Mouse (Mus musculus): ENCODE results near the gene Dqx1. TPM values are rescaled to one million over a fixed set of nuclear protein-coding genes. Genes with fewer than 3 reads are reported as not detected.

The Dqx1 gene
- polyA plus RNA-seq, 1 experiment from 2014 or later, result 1.5 TPM

- Histone ChIP-seq H3K36me3 (peaks cover under 1% of the 10 kb centered on the region; the same call in 1 of the 2 replicates), H3K4me3 (no peak overlapping the region), H3K4me1 (peaks cover 31% of the 10 kb centered on the region), H3K4me2 (replicated peaks) (no peak overlapping the region), H3K27me3 (no peaks in the 10 kb centered on the region), H3K27ac (no peak overlapping the region), H3K9ac (no peak overlapping the region), H3K9me3 (no peaks in the 10 kb centered on the region)
- WGBS, result 94% methylated on average over 4 of the region's 4 CpGs
- no peak for ATAC-seq (ENCODE audit: insufficient number of reproducible peaks, insufficient read depth, low FRiP score, low TSS enrichment)
These were observed 54.0 kb downstream of the Dqx1 start for GRCm38 (mm10) chr6:83111510-83112136.

- peak within 1 kb of the TSS; percentile 83 for H3K27ac ChIP-seq
- H3K9ac ChIP-seq, result peak within 1 kb of the TSS; percentile 96
- H3K4me1 ChIP-seq, result peaks cover 25% of the 10 kb centered on the region
- ATAC-seq (ENCODE audit: insufficient number of reproducible peaks, insufficient read depth, low FRiP score, low TSS enrichment), result peak; percentile 76
- no peaks in the 10 kb centered on the region for H3K27me3 ChIP-seq
- peak within 1 kb of the TSS; percentile 71 for H3K4me3 ChIP-seq
- H3K36me3 ChIP-seq, result peaks cover 33% of the 10 kb centered on the region
- no peaks in the 10 kb centered on the region for H3K9me3 ChIP-seq
- WGBS, result under 1% methylated on average over 56 of the region's 58 CpGs
- peak within 1 kb of the TSS; percentile 97 for H3K4me2 ChIP-seq (replicated peaks)
These were observed 57.5 kb downstream of the Dqx1 start, which contains the start of gene Mogs for GRCm38 (mm10) chr6:83115011-83115671. Mogs (plus strand) TSS chr6:83115496.

GRCm38 (mm10) chr6:83115682-83116372 lies 58.2 kb downstream of the Dqx1 start:
- H3K27me3 ChIP-seq, result no peaks in the 10 kb centered on the region
- no peaks in the 10 kb centered on the region for H3K9me3 ChIP-seq
- peaks cover 26% of the 10 kb centered on the region for H3K4me1 ChIP-seq
- ATAC-seq (ENCODE audit: insufficient number of reproducible peaks, insufficient read depth, low FRiP score, low TSS enrichment), result peak; percentile 43
- WGBS, result 3% methylated on average over 42 of the region's 48 CpGs
- H3K4me2 ChIP-seq (replicated peaks), result peak overlapping the region; percentile 97
- peaks cover 33% of the 10 kb centered on the region for H3K36me3 ChIP-seq
- peak overlapping the region; percentile 71 for H3K4me3 ChIP-seq
- H3K27ac ChIP-seq, result peak overlapping the region; percentile 83
- peak overlapping the region; percentile 96 for H3K9ac ChIP-seq

GRCm38 (mm10) chr6:83116373-83117164 lies 58.9 kb downstream of the Dqx1 start:
- ATAC-seq (ENCODE audit: insufficient number of reproducible peaks, insufficient read depth, low FRiP score, low TSS enrichment), result no peak
- H3K4me2 ChIP-seq (replicated peaks), result peak overlapping the region; percentile 97
- H3K9ac ChIP-seq, result peak overlapping the region; percentile 96
- peaks cover 26% of the 10 kb centered on the region for H3K4me1 ChIP-seq
- peak overlapping the region; percentile 71 for H3K4me3 ChIP-seq
- H3K27me3 ChIP-seq, result no peaks in the 10 kb centered on the region
- H3K27ac ChIP-seq, result peak overlapping the region; percentile 83; the same call in 1 of the 2 replicates
- peaks cover 33% of the 10 kb centered on the region for H3K36me3 ChIP-seq
- WGBS, result 72% methylated on average over 11 of the region's 11 CpGs
- no peaks in the 10 kb centered on the region for H3K9me3 ChIP-seq

MicroRNAs encoded within 50 kb of the gene (microRNA counts, 519-probe panel; counts per million panel counts)
- microRNA mmu-miR-3470a+mmu-miR-3470b, result 460 counts per million, percentile 65 among the panel's probes with 10 or more counts

Small RNA genes lying within 50 kb of the gene (microRNA-seq; reads per million reads assigned to microRNA genes)
- not detected for gene Mir3470a
- not detected for gene Mir7040

Other genes with a start within 250 kb of the Dqx1 start
- 7.0 and 7.7 TPM in 2 replicates for gene Sema4f, start 118.1 kb upstream of the Dqx1 start, polyA plus RNA-seq (2016; fragmentation: Nextera tagmentation; extraction: Ambion mirVana)
- gene M1ap, start 110.9 kb upstream of the Dqx1 start, polyA plus RNA-seq (2016; fragmentation: Nextera tagmentation; extraction: Ambion mirVana), result 0.31 TPM in 2 replicates
- gene Dok1, start 24.4 kb upstream of the Dqx1 start, polyA plus RNA-seq (2016; fragmentation: Nextera tagmentation; extraction: Ambion mirVana), result 11.0 and 11.8 TPM in 2 replicates
- 17.9 and 21.9 TPM in 2 replicates for gene Loxl3, start 23.7 kb upstream of the Dqx1 start, polyA plus RNA-seq (2016; fragmentation: Nextera tagmentation; extraction: Ambion mirVana)
- gene Aup1, start 3.3 kb upstream of the Dqx1 start, polyA plus RNA-seq (2016; fragmentation: Nextera tagmentation; extraction: Ambion mirVana), result 154 and 167 TPM in 2 replicates
- gene Htra2, start 2.6 kb upstream of the Dqx1 start, polyA plus RNA-seq (2016; fragmentation: Nextera tagmentation; extraction: Ambion mirVana), result 74.1 and 77.8 TPM in 2 replicates
- gene Tlx2, start 12.4 kb downstream of the Dqx1 start, polyA plus RNA-seq (2016; fragmentation: Nextera tagmentation; extraction: Ambion mirVana), result 8.2 and 11.8 TPM in 2 replicates
- 41.0 and 44.4 TPM in 2 replicates for gene Pcgf1, start 20.0 kb downstream of the Dqx1 start, polyA plus RNA-seq (2016; fragmentation: Nextera tagmentation; extraction: Ambion mirVana)
- gene Lbx2, start 28.5 kb downstream of the Dqx1 start, polyA plus RNA-seq (2016; fragmentation: Nextera tagmentation; extraction: Ambion mirVana), result 0.57 and 1.1 TPM in 2 replicates
- gene Ccdc142, start 43.8 kb downstream of the Dqx1 start, polyA plus RNA-seq (2016; fragmentation: Nextera tagmentation; extraction: Ambion mirVana), result 2.9 and 4.1 TPM in 2 replicates
- 3.5 and 4.2 TPM in 2 replicates for gene Gm42688, start 43.8 kb downstream of the Dqx1 start, polyA plus RNA-seq (2016; fragmentation: Nextera tagmentation; extraction: Ambion mirVana)
- 132 and 139 TPM in 2 replicates for gene Mrpl53, start 51.2 kb downstream of the Dqx1 start, polyA plus RNA-seq (2016; fragmentation: Nextera tagmentation; extraction: Ambion mirVana)
- gene Mogs, start 57.7 kb downstream of the Dqx1 start, polyA plus RNA-seq (2016; fragmentation: Nextera tagmentation; extraction: Ambion mirVana), result 54.9 and 55.2 TPM in 2 replicates
- 193 and 204 TPM in 2 replicates for gene Wbp1, start 63.7 kb downstream of the Dqx1 start, polyA plus RNA-seq (2016; fragmentation: Nextera tagmentation; extraction: Ambion mirVana)
- gene Ino80b, start 67.6 kb downstream of the Dqx1 start, polyA plus RNA-seq (2016; fragmentation: Nextera tagmentation; extraction: Ambion mirVana), result 17.9 and 21.4 TPM in 2 replicates
- 51.3 and 54.6 TPM in 2 replicates for gene Rtkn, start 77.6 kb downstream of the Dqx1 start, polyA plus RNA-seq (2016; fragmentation: Nextera tagmentation; extraction: Ambion mirVana)
- gene Wdr54, start 98.6 kb downstream of the Dqx1 start, polyA plus RNA-seq (2016; fragmentation: Nextera tagmentation; extraction: Ambion mirVana), result 10.0 and 11.3 TPM in 2 replicates
- 2.8 and 2.9 TPM in 2 replicates for gene 1700003E16Rik, start 98.6 kb downstream of the Dqx1 start, polyA plus RNA-seq (2016; fragmentation: Nextera tagmentation; extraction: Ambion mirVana)
- 121 and 126 TPM in 2 replicates for gene Dctn1, start 108.1 kb downstream of the Dqx1 start, polyA plus RNA-seq (2016; fragmentation: Nextera tagmentation; extraction: Ambion mirVana)
- 0.62 and 1.1 TPM in 2 replicates for gene Slc4a5, start 162.0 kb downstream of the Dqx1 start, polyA plus RNA-seq (2016; fragmentation: Nextera tagmentation; extraction: Ambion mirVana)